Mouse (Mus musculus) layer of hippocampus, adult 8-10 months (tissue): Measurements from ENCODE around the gene Thap4. TPM values are rescaled to one million over a fixed set of nuclear protein-coding genes. Genes with fewer than 3 reads are reported as not detected.
"Not testable (repeated sequence)": the region's sequence is repeated elsewhere in the genome, so short reads cannot be mapped to it uniquely, and the experiment has no call there.

Source experiments
- DNase-seq, 2 experiments: peaks; one replicate each; pipeline ENCODE4 v3.0.0; 2022; ENCODE audit warnings: low spot score in 2 of 2
- total RNA-seq, 4 experiments: library from RNA; stranded (reverse); gene quantifications; 2 replicates each; pipeline ENCODE4 v1.2.4; 2022

Thap4 gene
- total RNA-seq: 10 to 100 TPM; 29.2 to 36.4 (median 36.0) TPM

DNA sequence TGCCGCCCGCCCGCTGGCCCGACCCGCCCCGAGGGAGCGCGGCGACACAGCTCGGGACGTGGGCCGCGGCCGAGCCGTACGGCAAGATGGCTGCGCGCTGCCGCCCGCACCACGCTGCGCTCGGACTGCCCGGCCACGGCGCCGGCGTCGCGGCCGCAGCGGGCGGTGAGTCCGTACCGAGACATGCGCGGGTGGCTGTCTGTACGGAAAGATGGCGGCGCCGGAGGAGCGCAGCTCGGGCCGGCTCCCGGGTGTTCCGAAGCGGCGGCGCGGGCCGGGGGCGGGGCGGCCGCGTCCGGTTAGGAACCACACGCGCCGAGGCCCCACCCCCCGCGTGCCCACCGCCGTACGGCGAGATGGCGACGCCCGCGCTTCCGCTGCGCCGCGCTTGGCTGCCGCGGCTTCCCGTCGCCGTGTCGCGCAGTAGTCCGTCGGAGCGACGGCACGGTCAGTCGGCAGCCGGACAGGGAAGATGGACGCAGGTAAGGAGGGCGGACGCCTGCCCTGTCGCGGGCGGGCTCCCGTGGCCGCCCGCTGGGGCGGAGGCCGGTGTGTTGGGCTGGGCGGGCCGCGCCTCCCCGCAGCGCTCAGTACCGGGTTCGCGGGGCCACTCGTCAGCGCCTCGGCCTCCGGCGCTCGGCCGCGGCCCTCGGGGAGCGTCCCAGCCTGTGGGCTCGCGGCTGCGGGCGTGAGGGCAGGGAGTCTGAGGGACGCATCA is at the start of gene Thap4:
Gene Thap4, minus strand, starts transcription at position 292 of the 718 bp plus-strand sequence.
- peak; percentile 89 to 94 for DNase-seq

DNA sequence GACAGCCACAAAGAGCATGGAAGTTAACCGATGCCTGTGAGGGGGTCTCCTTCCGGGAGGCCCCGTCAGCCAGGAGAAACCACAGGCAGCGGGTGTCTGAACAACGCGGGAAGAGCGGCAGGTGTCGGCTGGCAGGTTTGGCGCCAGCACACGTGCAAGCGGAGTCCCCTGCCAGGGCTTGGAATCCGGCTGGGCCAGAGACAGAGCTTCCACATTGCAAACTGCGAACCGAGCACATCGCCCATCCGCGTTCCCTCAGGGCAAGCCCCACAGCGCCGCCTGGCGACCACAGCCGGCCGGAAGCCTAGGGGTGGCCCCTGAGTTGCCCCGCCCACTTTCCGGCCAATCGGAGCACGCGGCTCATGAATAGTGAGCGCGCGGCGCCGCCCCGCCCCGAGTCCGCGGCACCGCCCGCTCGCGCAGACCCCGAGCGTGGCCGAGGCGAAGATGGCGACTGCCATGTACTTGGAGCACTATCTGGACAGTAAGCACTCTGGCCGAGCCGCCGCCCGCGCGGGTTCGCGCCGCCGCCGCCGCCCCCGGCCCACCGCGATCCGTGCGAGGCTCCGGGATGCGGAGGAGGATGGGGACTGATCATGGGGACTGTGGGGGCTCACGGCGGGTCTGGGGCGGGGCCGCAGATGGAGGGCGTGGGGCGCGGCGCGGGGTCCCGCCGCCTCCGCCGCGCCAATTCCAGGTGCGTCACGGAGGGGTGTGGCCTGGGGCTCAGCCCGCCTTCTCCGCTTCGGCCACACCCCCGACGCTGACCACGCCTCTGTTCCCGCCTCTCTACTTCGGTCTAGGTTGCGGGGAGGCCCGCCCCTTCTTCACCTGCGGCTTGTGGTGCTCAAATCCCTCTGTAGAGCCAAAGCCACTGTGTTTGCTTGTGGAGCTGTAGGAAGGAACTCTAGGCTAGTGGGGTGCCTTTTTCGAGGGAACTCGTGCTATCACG is 49.2 kb upstream of the Thap4 start, which contains the start of gene Ing5:
Gene Ing5, plus strand, starts transcription at position 410 of the 952 bp plus-strand sequence.
- DNase-seq: peak; percentile 97 to 100

DNA sequence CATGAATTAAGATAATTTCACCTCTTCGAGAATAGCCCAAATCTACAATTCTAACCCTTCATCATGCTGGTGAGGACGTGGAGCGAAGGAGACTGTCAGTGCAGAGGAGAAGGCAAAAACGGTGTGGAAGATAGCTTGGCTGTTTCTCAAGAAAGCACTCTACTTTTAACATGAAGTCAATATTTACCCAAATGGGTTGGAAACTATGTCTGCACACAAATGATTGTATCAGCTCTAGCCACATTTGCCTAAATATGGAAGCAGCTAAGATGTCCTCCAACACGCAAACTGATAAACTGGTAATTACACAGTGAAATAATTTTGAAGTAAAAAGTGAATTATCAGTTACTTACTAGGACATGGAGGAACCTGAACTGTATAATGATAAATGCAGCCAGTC is 48.1 kb upstream of the Thap4 start:
- no peak for DNase-seq

DNA sequence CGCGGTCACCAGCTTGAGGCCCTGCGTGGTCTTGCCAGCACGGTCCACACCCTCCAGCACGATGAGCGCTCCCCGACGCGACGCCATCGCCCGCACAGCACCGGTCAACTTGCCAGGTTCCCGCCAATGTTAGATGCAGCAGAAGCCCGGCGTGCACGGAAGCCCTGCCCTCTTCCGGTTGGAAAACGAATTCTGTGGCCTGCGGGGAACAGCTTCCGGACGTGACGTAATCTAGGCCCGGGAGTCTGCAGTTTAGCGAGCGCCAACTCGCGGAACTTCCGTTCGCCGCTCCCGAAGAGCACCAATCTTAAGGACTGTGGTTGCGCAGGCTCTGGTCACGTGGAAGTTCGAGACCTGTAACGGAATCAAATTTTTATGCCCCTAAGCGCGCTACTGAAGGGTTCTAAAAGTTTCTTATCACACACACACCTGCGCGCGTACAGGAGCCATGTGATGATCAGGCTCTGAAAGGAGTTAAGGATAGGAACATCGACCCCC is 47.1 kb upstream of the Thap4 start, which contains the start of gene Dtymk:
Gene Dtymk, minus strand, starts transcription at position 194 of the 498 bp plus-strand sequence.
- DNase-seq: peak; percentile 93 to 94

DNA sequence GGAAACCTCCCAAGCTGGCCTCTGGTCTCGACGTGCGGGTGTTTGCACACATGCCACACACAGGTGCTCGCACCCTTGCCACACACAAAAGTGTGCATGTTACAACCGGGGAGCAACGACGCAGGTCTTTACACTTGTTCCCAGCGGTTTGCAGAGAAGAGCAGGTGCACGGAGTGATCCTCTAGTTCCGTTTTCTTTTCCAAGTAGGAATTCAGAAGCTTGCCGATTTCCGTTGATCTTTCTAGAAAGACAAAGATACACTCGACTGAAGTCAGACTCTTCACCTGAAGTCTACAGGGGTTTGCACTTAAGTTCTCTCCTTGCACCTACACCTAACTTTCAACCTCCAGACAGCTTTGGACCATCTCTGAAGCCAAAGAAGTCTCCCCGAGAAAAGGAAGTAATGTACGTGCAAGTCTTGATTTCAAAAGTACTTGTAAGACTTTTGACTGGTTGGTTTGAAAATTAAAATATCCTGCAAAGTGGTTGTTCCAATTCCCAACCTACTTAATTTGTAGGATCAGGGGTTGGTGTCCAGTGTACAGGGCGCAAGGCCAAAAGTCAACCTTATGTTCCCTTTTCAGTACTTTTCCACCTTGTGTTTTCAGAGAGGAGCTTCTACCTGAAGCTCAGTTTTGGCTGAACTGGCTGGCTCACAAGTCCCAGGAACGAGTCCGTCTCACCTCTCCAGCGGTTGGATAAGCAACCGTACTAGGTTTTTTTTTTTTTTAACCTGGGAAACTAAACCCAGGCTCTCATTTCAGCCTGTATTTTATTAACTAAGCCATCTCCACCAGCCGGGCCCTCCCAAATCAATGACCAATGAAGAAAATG is 46.2 kb upstream of the Thap4 start:
- DNase-seq: no peak

DNA sequence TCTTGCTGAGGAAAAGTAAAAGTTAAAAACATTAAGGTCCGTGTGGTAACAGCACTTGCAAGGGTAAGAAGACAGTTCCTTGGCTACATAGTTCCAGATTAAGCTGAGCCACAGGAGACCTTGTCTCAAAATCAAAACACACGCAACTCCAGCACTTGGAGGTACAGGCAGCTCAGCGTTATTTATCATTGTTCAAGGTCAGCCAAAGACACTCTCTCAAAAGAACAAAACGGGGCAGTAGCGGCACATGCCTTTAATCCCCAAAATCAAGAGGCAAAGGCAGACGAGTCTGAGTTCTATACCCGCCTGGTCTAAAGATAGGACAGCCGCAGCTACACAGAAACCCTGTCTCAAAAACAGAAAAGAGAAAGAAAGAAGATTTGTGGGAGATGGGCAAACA is 41.2 kb upstream of the Thap4 start:
- no peak for DNase-seq

DNA sequence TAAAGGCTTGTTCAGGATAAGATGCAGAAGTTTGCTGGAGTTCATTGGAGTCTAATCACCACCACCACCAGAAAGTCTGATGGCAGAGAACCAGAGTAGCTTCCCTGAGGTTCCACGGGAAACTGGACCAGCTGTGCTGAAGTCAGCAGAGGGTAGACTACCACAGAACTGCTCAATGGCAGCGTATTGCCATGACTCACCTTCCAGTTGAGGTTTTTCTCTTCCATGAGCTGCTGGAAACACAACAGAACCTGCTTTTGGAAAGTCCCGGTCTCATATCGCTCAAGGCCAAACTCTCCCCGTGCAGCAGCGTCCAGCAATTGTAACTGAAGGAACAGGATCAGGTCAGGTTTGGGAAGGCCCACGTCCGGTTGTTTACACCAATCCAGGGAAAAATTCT is 39.9 kb upstream of the Thap4 start:
- DNase-seq: no peak

DNA sequence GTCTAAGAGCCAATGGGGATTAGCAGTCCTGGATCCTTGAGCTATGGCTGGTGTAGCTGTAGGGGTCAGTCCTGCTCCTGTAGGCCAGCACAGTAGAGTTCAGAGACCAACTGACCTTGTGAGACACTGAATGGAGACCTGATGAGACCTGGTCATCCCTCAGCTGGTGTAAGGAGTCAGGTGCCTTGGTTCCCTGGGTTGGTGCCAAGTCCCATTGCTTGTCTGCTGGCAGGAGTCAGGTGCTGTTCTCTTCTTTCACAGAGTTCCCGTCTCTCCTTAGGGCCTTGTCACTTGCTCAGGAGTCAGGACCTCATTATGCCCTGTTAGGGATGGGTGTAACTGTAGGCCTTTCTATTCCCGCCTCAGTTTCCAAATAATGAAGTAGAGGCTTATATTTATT is 32.2 kb upstream of the Thap4 start:
- no peak for DNase-seq

DNA sequence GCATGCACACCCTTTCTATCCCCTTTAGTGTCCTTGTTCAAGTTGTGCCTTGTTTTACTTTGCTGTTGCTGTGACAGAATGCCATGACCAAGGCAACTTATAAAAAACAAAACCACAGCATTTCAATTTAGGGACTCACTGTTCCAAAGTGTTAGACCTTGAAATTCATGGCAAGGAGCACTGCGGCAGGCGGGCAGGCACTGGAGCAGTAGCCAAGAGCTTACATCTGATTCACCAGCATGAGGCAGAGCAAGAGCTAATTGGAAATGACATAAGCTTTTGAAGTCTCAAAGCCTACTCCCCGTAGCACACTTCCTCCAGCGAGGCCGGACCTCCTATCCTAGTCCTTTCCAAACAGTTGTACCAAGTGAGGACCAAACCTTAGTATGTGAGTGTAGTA is 22.0 kb upstream of the Thap4 start:
- no peak for DNase-seq

DNA sequence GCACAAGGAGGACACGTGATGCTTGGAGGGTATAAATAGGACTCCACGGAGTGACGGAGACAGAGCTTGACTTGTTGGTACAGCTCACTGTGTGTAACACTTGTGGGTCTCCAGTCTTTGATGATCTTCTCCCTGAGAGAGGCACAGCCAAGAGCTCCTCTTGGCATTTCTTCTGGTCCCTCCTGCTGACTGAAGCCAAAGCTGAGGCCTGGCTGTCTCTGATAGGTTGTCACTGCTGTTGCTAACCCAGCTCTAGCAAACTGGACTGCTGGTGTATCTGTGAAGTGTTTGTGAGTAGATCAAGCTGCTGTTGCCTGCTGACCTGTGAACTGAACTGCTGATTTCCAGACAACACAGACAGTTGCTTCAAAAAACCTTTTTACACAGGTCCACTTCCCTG is 15.2 kb upstream of the Thap4 start:
- DNase-seq: no peak

DNA sequence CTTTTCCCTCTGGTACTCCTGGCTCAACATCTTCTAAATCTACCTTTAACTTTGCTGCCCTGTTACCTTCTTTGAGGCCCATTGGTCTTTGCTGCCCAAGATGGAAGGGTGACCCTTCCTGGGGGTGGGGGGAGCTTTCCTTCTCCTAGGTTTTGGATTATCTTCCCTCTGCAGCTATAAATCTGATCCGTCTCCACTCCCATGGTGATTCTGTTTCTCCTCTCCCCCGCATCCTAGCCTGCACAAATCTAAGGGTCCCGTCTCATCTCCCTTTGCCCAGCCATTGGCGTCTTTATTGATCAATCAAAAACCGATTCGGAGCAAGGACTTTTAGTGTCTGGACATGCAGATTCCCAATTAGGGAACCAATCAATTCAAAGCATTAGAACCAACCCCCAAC is 12.9 kb upstream of the Thap4 start:
- DNase-seq: no peak

DNA sequence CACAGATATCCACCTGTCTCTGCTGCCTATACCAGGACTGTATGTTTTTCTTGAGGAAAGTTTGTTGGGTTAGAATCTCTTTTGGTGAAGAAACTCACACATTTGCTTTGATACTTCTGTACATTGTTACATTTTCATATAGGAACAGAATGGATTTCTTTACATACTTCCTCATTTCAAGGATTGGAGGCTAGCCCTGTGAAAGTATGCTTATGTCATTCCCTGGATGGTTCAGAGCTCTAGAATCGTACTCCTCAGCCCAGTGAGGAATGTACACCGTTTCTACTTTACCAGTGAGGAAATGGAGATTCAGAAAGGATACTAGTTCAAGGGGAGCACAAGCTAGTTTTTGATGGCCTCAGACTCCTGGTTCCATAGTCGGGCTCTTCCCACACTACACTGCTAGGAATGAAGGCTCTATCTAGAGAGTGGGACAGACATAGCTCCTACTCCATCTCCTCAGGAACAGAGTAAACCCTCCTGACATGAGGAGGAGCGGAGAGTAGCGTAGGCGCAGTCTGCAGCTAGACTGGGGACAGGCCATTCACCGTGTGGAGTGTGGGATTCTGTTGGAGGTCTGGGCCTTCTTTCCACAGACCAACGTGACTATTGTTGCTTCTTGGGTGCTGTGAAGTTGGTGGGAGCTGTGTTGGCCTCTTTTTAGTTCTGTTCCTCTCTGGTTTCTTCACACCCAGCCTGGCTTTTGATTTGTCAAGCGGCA is 10.4 kb upstream of the Thap4 start:
- no peak for DNase-seq

DNA sequence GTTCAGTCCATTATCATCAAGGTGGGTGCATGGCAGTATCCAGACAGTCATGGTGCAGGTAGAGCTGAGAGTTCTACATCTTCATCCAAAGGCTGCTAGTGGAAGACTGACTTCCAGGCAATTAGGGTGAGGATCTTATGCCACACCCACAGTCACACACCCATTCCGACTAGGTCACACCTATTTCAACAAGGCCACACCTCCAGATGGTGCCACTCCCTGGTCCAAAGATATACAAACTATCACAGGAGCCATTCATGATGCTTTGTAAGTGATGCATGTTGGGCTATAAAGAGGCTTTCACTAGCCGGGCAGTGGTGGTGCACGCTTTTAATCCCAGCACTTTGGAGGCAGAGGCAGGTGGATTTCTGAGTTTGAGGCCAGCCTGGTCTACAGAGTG is 8.9 kb upstream of the Thap4 start:
- not testable (repeated sequence) for DNase-seq

DNA sequence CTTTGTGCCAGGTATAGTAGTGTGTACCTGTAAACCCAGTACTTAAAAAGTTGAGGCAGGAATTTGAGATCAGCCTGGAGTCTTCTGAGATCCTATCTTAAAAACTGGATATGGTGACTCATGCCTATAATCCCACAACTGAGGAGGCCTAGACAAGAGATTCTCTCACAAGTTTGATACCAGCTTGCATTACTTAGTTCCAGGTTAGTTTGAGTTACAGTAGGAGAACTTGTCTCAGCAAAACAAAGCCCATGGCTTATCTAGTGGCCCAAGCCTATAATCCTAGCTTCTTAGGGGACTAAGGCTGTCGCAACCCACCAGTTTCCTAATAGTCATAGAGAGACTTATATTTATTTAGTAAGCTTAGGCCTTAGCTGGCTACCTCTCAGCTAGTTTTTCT is 5.4 kb upstream of the Thap4 start:
- DNase-seq: no peak

DNA sequence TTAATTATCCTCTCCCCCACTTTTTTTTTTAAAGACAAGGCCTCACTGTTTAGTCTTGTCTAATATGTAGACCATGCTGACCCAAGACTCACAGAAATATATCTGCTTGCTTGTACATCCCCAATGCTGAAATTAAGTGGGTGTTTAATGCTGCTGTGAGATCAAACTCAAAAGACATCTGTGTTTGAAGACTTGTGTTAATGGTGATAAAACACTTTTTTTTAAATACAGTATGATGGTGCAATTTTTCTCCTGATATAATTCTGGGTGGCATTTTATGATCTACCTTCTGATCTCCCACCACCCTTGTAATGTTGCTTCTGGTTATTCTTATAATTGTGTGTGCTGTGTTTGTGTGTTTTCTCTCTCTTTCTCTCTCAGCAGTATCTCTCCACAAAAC is 1.5 kb upstream of the Thap4 start:
- DNase-seq: no peak

DNA sequence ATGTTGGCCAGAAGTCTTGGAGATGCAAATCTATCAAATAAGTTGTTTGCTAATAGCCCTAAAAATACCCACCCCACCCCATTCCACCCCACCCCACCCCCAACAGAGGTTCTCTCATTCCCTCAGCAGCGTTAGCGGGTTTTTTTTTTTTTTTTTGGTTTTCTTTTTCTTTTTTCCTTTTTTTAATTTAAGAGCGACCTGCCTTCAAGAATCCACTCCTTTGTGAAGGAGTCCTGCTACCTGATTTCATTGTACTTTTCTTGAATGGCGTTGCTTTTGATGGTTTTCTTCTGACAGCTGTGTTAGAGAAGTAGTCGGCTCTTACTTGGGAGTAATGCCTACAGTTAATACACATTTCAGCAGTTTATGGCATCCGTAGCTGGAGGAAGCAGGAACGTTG is 954 bp upstream of the Thap4 start:
- DNase-seq: no peak

DNA sequence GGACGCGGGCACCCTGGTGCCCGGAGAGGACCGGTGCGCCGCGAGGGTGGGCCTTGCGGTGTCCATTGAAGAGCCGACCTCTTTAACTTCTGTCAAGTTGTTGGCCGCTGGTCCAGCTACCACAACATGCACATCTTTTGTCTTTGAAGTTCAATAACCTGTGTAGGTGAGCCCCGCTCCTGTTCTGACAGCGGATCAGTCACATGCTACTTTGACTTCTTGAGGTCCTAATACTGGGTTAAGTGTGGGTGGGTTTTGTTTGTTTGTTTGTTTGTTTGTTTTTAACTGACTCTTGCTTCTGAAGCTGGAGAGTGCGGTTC is 587 bp upstream of the Thap4 start:
- DNase-seq: no peak

DNA sequence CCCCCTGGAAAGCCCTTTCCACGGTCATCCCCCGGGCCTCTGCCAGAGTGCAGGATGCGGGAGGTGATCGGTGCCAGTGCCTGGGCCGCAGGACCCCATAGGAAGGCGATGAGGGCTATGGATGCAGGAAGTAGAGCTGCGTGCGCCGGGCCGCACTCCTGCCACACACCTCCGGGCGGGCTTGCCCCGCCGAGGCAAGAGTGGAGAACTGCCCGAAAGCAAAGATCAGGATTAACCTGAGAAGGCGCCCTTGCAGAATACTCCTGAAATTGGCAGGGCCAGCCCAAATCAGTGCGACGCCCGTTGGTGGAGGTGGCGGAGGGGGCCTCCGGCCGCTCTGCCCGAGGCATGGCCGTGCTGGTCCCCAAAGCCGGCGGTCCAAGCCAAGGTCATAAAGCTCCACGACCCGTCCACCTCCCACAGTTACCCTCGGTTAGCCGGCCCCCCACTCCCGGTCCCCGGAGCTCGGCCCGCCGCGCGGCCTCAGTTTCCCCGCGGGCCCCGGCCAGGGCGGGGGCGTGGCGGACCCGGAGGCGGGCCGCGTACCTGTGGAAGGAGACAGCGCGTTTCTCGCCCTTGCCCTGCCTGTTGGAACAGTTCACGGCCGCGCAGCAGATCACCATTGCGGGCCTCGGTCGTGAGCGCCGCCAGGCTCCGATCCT is 622 bp downstream of the Thap4 start:
- DNase-seq: peak; percentile 29 to 30

DNA sequence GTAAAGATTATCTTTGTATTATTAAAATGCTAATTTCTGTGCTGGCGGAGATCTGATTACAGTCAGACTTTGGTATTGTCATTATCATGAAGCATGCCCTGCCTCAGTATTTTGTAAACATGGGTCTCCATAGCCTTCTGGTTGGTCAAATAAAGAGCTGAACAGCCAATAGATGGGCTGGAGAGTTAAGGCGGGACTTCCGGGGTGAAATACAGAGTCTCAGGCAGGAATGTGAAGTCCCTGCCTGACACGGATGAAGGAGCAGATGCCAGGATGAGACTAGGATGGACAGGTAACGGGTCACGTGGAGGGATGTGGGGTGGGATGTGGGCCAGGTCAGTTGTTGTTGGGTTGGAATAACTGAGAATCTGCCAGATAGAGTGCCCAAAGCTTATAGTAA is 3.4 kb downstream of the Thap4 start, which contains the start of gene Atg4b:
Gene Atg4b, plus strand, starts transcription at position 211 of the 400 bp plus-strand sequence.
- no peak for DNase-seq

DNA sequence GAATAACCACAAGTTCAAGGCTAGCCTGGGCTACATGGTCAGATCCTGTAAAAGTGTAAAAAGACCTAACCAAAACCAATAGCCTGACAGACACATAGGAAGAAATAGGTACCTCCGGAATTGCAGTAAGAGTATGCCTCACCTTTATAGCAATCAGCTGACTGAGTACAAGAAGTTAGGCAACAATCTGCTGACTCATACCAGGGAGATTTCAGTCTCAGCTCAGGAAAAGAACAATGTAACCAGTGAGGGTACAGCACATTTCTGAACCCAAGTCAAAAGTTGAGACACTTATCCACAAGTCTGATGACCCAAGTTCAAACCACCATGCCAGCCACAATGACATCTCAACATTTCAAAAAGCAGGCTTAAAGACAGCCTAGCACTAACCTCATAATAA is 6.1 kb downstream of the Thap4 start:
- DNase-seq: no peak
